Mouse (Mus musculus) intestine, embryonic 15.5 days (tissue): ENCODE results near the gene Junb. TPM values are rescaled to one million over a fixed set of nuclear protein-coding genes. Genes with fewer than 3 reads are reported as not detected.

Experiments used
- ATAC-seq: fragments of 200-750 bp; cut with Nextera tagmentation; 2 replicates; pipeline ENCODE4 v1.8.0; 2017; ENCODE audit warnings: moderate TSS enrichment, moderate library complexity
- H3K27ac ChIP-seq: fragments of 300-500 bp; sonication (generic); 2 replicates; pipeline ENCODE4 v1.5.1; 2015; ENCODE audit warnings: mild to moderate bottlenecking, inconsistent platforms
- H3K27me3 ChIP-seq: fragments of 300-500 bp; sonication (generic); replicated peaks from 2 replicates; pipeline ENCODE4 v1.6.1; 2015; ENCODE audit warnings: inconsistent platforms
- H3K36me3 ChIP-seq: fragments of 300-500 bp; sonication (generic); 2 replicates; pipeline ENCODE4 v1.6.1; 2015; ENCODE audit warnings: inconsistent platforms
- H3K4me1 ChIP-seq: fragments of 300-500 bp; sonication (generic); replicated peaks from 2 replicates; pipeline ENCODE4 v1.6.1; 2015; ENCODE audit warnings: inconsistent platforms
- H3K4me2 ChIP-seq: fragments of 300-500 bp; sonication (generic); replicated peaks from 2 replicates; pipeline ENCODE4 v1.6.1; 2015; ENCODE audit warnings: mild to moderate bottlenecking, inconsistent platforms
- H3K4me3 ChIP-seq: fragments of 300-500 bp; sonication (generic); replicated peaks from 2 replicates; pipeline ENCODE4 v1.5.1; 2015; ENCODE audit warnings: inconsistent platforms
- H3K9ac ChIP-seq: fragments of 300-500 bp; sonication (generic); 2 replicates; pipeline ENCODE4 v1.6.1; 2015; ENCODE audit warnings: inconsistent platforms
- H3K9me3 ChIP-seq: fragments of 300-500 bp; sonication (generic); 2 replicates; pipeline ENCODE4 v1.6.1; 2016; ENCODE audit warnings: inconsistent platforms
- WGBS: fragments of 180-500 bp; shearing (Covaris S2); methylation state at CpG from one replicate; pipeline ENCODE4 v1.1.7; 2015; 5-methylcytosine and 5-hydroxymethylcytosine counted together
- polyA plus RNA-seq: library from polyadenylated mRNA; unstranded; fragments of >200 nt; fragmentation: Nextera tagmentation; extraction: Ambion mirVana; gene quantifications from 2 replicates; pipeline ENCODE4 v1.2.1, GENCODE M21; 2015

Junb gene
- polyA plus RNA-seq, 1 experiment from 2014 or later, result 30.7 TPM

- H3K27me3 ChIP-seq, result peaks cover 47% of the 10 kb centered on the region
- H3K4me1 ChIP-seq, result peaks cover 21% of the 10 kb centered on the region
- H3K4me3 ChIP-seq, result peak overlapping the region; percentile 9; the same call in 1 of the 2 replicates
- H3K36me3 ChIP-seq, result no peaks in the 10 kb centered on the region
- peak overlapping the region; percentile 39 for H3K4me2 ChIP-seq
- no peak overlapping the region for H3K27ac ChIP-seq
- 4% methylated on average over 26 of the region's 26 CpGs for WGBS
- no peaks in the 10 kb centered on the region for H3K9me3 ChIP-seq
- ATAC-seq, result peak; percentile 78
- H3K9ac ChIP-seq, result no peak overlapping the region
Observed at GRCm38 (mm10) chr8:84944478-84945160, 33.9 kb downstream of the Junb start.

- H3K27me3 ChIP-seq, result peaks cover 48% of the 10 kb centered on the region
- 16% methylated on average over 4 of the region's 4 CpGs for WGBS
- no peak overlapping the region for H3K4me3 ChIP-seq
- H3K9ac ChIP-seq, result no peak overlapping the region
- H3K9me3 ChIP-seq, result no peaks in the 10 kb centered on the region
- H3K36me3 ChIP-seq, result no peaks in the 10 kb centered on the region
- no peak overlapping the region for H3K4me2 ChIP-seq
- no peak for ATAC-seq
- peaks cover 21% of the 10 kb centered on the region for H3K4me1 ChIP-seq
- H3K27ac ChIP-seq, result no peak overlapping the region
Observed at GRCm38 (mm10) chr8:84943699-84944098, 34.8 kb downstream of the Junb start.

- peaks cover 13% of the 10 kb centered on the region for H3K4me1 ChIP-seq
- H3K27me3 ChIP-seq, result peaks cover 49% of the 10 kb centered on the region
- WGBS, result 63% methylated on average over 13 of the region's 13 CpGs
- no peak overlapping the region for H3K9ac ChIP-seq
- H3K9me3 ChIP-seq, result no peaks in the 10 kb centered on the region
- no peak for ATAC-seq
- peak overlapping the region; percentile 85; the same call in 1 of the 2 replicates for H3K4me2 ChIP-seq
- H3K27ac ChIP-seq, result no peak overlapping the region
- H3K4me3 ChIP-seq, result no peak overlapping the region
- H3K36me3 ChIP-seq, result no peaks in the 10 kb centered on the region
Observed at GRCm38 (mm10) chr8:84937620-84938485, 40.7 kb downstream of the Junb start.

GRCm38 (mm10) chr8:84936962-84937546 is 41.5 kb downstream of the Junb start, which contains the start of gene Mast1:
Mast1 (minus strand) TSS chr8:84937359.
- Histone ChIP-seq H3K27me3 (peaks cover 55% of the 10 kb centered on the region), H3K9me3 (no peaks in the 10 kb centered on the region), H3K9ac (peak within 1 kb of the TSS; percentile 18; the same call in 1 of the 2 replicates), H3K4me3 (peak within 1 kb of the TSS; percentile 43), H3K4me2 (peak within 1 kb of the TSS; percentile 85), H3K4me1 (peaks cover 13% of the 10 kb centered on the region), H3K27ac (no peak within 1 kb of the TSS), H3K36me3 (no peaks in the 10 kb centered on the region)
- peak; percentile 77 for ATAC-seq
- WGBS, result 0% methylated on average over 44 of the region's 50 CpGs

GRCm38 (mm10) chr8:84936041-84936961 is 42.2 kb downstream of the Junb start:
- Histone ChIP-seq H3K9ac (peak overlapping the region; percentile 18; the same call in 1 of the 2 replicates), H3K4me1 (peaks cover 13% of the 10 kb centered on the region), H3K4me3 (peak overlapping the region; percentile 43), H3K4me2 (peak overlapping the region; percentile 85), H3K36me3 (no peaks in the 10 kb centered on the region), H3K9me3 (no peaks in the 10 kb centered on the region), H3K27me3 (peaks cover 56% of the 10 kb centered on the region), H3K27ac (no peak overlapping the region)
- 0 out of 2 replicates have a peak, but pooled peaks have one; percentile 3 for ATAC-seq
- WGBS, result 26% methylated on average over 23 of the region's 23 CpGs

- 5% methylated on average over 14 of the region's 14 CpGs for WGBS
- peak; percentile 50 for ATAC-seq
- H3K9ac ChIP-seq, result no peak overlapping the region
- no peaks in the 10 kb centered on the region for H3K9me3 ChIP-seq
- H3K27me3 ChIP-seq, result peaks cover 61% of the 10 kb centered on the region
- no peak overlapping the region for H3K27ac ChIP-seq
- peaks cover 13% of the 10 kb centered on the region for H3K4me1 ChIP-seq
- H3K36me3 ChIP-seq, result no peaks in the 10 kb centered on the region
- no peak overlapping the region for H3K4me3 ChIP-seq
- 0 out of 2 replicates have a peak overlapping the region, but pooled peaks have one; percentile 1 for H3K4me2 ChIP-seq
Observed at GRCm38 (mm10) chr8:84935489-84935888, 43.0 kb downstream of the Junb start.

- H3K4me2 ChIP-seq, result peak overlapping the region; percentile 23; the same call in 1 of the 2 replicates
- peaks cover 13% of the 10 kb centered on the region for H3K4me1 ChIP-seq
- H3K9ac ChIP-seq, result no peak overlapping the region
- H3K27ac ChIP-seq, result no peak overlapping the region
- H3K9me3 ChIP-seq, result no peaks in the 10 kb centered on the region
- H3K27me3 ChIP-seq, result peaks cover 67% of the 10 kb centered on the region
- H3K4me3 ChIP-seq, result no peak overlapping the region
- H3K36me3 ChIP-seq, result no peaks in the 10 kb centered on the region
- peak; percentile 57 for ATAC-seq
- WGBS, result 2% methylated on average over 15 of the region's 15 CpGs
Observed at GRCm38 (mm10) chr8:84934860-84935259, 43.7 kb downstream of the Junb start.

- Histone ChIP-seq H3K9ac (no peak overlapping the region), H3K4me2 (no peak overlapping the region), H3K4me3 (no peak overlapping the region), H3K9me3 (no peaks in the 10 kb centered on the region), H3K27ac (no peak overlapping the region), H3K27me3 (peaks cover 76% of the 10 kb centered on the region), H3K36me3 (no peaks in the 10 kb centered on the region), H3K4me1 (peaks cover 18% of the 10 kb centered on the region)
- 80% methylated on average over 16 of the region's 16 CpGs for WGBS
- ATAC-seq, result no peak
Observed at GRCm38 (mm10) chr8:84933767-84934559, 44.6 kb downstream of the Junb start.

- peaks cover 53% of the 10 kb centered on the region for H3K27me3 ChIP-seq
- no peaks in the 10 kb centered on the region for H3K9me3 ChIP-seq
- H3K4me3 ChIP-seq, result no peak overlapping the region
- ATAC-seq, result no peak
- H3K4me2 ChIP-seq, result no peak overlapping the region
- no peak overlapping the region for H3K27ac ChIP-seq
- no peaks in the 10 kb centered on the region for H3K36me3 ChIP-seq
- H3K9ac ChIP-seq, result no peak overlapping the region
- H3K4me1 ChIP-seq, result 0 out of 2 replicates have a peak, but pooled peaks cover 12% of the 10 kb centered on the region
- WGBS, result 83% methylated on average over 13 of the region's 13 CpGs
Observed at GRCm38 (mm10) chr8:84930582-84930981, 47.9 kb downstream of the Junb start.

- ATAC-seq, result peak; percentile 89
- peak overlapping the region; percentile 65 for H3K4me2 ChIP-seq
- H3K36me3 ChIP-seq, result no peaks in the 10 kb centered on the region
- H3K27ac ChIP-seq, result no peak overlapping the region
- 0 out of 2 replicates have a peak, but pooled peaks cover 8% of the 10 kb centered on the region for H3K4me1 ChIP-seq
- no peaks in the 10 kb centered on the region for H3K9me3 ChIP-seq
- peak overlapping the region; percentile 27 for H3K4me3 ChIP-seq
- WGBS, result 2% methylated on average over 51 of the region's 52 CpGs
- no peak overlapping the region for H3K9ac ChIP-seq
- H3K27me3 ChIP-seq, result peaks cover 34% of the 10 kb centered on the region
Observed at GRCm38 (mm10) chr8:84928456-84929306, 49.8 kb downstream of the Junb start.
